Mouse (Mus musculus) intestine, embryonic 14.5 days (tissue): ENCODE data around the gene Rufy2. TPM values are rescaled to one million over a fixed set of nuclear protein-coding genes. Genes with fewer than 3 reads are reported as not detected.

Source experiments
- ATAC-seq: fragments of 200-750 bp; cut with Nextera tagmentation; replicated peaks from 2 replicates; pipeline ENCODE4 v1.8.0; 2017; ENCODE audit warnings: low read depth, moderate number of reproducible peaks, moderate TSS enrichment, moderate library complexity; ENCODE audit not compliant: low FRiP score, low TSS enrichment
- DNase-seq: peaks from one replicate; pipeline ENCODE4 v3.0.0-alpha.2; 2018; ENCODE audit warnings: low spot score
- H3K27ac ChIP-seq: fragments of 300-500 bp; sonication (generic); 2 replicates; pipeline ENCODE4 v1.5.1; 2014; ENCODE audit warnings: low read depth, mild to moderate bottlenecking, control low read depth
- H3K27me3 ChIP-seq: fragments of 300-500 bp; sonication (generic); replicated peaks from 2 replicates; pipeline ENCODE4 v1.6.1; 2014; ENCODE audit warnings: low read length, control low read depth; ENCODE audit not compliant: control insufficient read depth, insufficient read depth
- H3K36me3 ChIP-seq: fragments of 300-500 bp; sonication (generic); 2 replicates; pipeline ENCODE4 v1.6.1; 2014; ENCODE audit warnings: low read length, control low read depth; ENCODE audit not compliant: control insufficient read depth, insufficient read depth
- H3K4me1 ChIP-seq: fragments of 300-500 bp; sonication (generic); replicated peaks from 2 replicates; pipeline ENCODE4 v1.6.1; 2014; ENCODE audit warnings: low read length, control low read depth, mixed read lengths; ENCODE audit not compliant: control insufficient read depth, insufficient read depth
- H3K4me2 ChIP-seq: fragments of 300-500 bp; sonication (generic); 2 replicates; pipeline ENCODE4 v1.6.1; 2014; ENCODE audit warnings: low read length
- H3K4me3 ChIP-seq: fragments of 300-500 bp; sonication (generic); 2 replicates; pipeline ENCODE4 v1.5.1; 2014; ENCODE audit warnings: low read depth, low read length, control low read depth, mixed read lengths
- H3K9ac ChIP-seq: fragments of 300-500 bp; sonication (generic); 2 replicates; pipeline ENCODE4 v1.6.1; 2014; ENCODE audit warnings: mild to moderate bottlenecking, low read length
- H3K9me3 ChIP-seq: fragments of 300-500 bp; sonication (generic); 2 replicates; pipeline ENCODE4 v1.6.1; 2016; ENCODE audit warnings: low read length, control low read depth; ENCODE audit not compliant: control insufficient read depth
- WGBS: fragments of 180-500 bp; shearing (Covaris S2); extraction: QIAGEN DNeasy Blood & Tissue Kit; methylation state at CpG from one replicate; pipeline ENCODE4 v1.1.7; 2014; 5-methylcytosine and 5-hydroxymethylcytosine counted together
- polyA plus RNA-seq: library from polyadenylated mRNA; unstranded; fragments of >200 nt; fragmentation: Nextera tagmentation; extraction: Ambion mirVana; gene quantifications from 2 replicates; pipeline ENCODE4 v1.2.1, GENCODE M21; 2014

Gene Rufy2
- polyA plus RNA-seq, 1 experiment from 2014 or later = 20.0 TPM

DNA sequence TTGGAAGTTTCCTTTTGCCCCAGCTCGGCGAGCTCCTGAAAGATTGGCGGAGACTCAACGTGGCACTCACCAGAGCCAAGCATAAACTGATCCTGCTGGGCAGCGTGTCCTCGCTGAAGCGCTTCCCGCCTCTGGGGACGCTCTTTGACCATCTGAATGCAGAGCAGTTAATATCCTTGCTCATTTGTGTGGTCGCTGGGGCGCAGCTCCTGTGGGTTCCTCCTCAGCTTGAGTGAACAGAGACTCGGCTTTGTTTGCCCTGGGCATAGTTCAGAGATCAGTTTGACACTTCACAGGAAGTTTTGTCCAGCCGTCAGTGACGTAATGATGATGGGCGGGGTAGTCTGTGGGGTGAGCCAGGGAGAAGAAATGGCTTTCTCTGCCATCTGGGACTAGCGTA is 8.2 kb upstream of the Rufy2 start:
- 75% methylated on average over 16 of the region's 16 CpGs for WGBS
- peaks cover 22% of the 10 kb centered on the region for H3K36me3 ChIP-seq
- no peaks in the 10 kb centered on the region for H3K4me1 ChIP-seq
- H3K27me3 ChIP-seq = no peaks in the 10 kb centered on the region
- H3K9ac ChIP-seq = no peak overlapping the region
- no peak overlapping the region for H3K4me2 ChIP-seq
- DNase-seq = no peak
- 0 out of 2 replicates have a peak, but pooled peaks have one; percentile 19 for ATAC-seq
- H3K9me3 ChIP-seq = no peaks in the 10 kb centered on the region
- no peak overlapping the region for H3K4me3 ChIP-seq
- H3K27ac ChIP-seq = no peak overlapping the region

DNA sequence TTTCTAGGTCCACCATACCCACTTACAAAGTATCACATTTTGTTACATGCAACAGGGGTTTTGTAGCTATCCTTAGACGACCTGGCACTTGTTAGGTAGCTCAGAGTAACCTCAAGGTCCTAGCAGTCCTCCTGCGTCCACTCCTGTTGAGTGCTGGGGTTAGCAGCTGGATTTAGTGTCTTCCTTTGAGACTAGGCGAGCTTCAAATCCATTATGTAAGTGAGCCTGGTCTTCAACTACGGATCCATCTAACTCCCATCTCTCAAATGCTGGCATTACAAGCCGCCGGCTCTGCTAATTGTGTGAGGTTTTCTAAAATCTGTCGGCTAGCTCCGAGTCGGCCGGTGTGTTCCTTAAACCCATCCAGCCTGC is 370 bp upstream of the Rufy2 start:
- Histone ChIP-seq H3K4me3 (peak overlapping the region; percentile 66), H3K4me2 (peak overlapping the region; percentile 61), H3K4me1 (0 out of 2 replicates have a peak, but pooled peaks cover 5% of the 10 kb centered on the region), H3K9me3 (no peaks in the 10 kb centered on the region), H3K27me3 (no peaks in the 10 kb centered on the region), H3K9ac (peak overlapping the region; percentile 82), H3K36me3 (peaks cover 10% of the 10 kb centered on the region; the same call in 1 of the 2 replicates), H3K27ac (no peak overlapping the region)
- no peak for DNase-seq
- 10% methylated on average over 10 of the region's 10 CpGs for WGBS
- ATAC-seq = 0 out of 2 replicates have a peak, but pooled peaks have one; percentile 1

DNA sequence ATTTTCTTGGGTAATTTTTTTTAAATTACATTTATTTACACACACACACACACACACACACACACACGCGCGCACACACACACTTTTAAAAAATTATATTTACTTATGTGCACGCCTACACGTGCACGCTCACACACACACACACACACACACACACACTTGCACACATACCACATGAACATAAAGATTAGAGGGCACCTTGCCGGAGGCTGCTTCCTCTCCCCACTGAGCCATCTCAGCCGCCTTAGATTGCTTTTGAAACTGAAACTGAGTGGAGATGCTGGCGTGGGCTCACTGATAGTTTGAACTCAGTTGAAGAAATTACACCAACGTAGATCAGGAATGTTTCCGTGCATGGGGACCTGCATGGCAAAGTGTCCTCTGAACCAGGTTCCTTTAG is 4.0 kb downstream of the Rufy2 start:
- DNase-seq = no peak
- Histone ChIP-seq H3K27ac (no peak overlapping the region), H3K4me2 (no peak overlapping the region), H3K4me1 (0 out of 2 replicates have a peak, but pooled peaks cover 5% of the 10 kb centered on the region), H3K9ac (no peak overlapping the region), H3K9me3 (no peaks in the 10 kb centered on the region), H3K36me3 (peaks cover 26% of the 10 kb centered on the region; the same call in 1 of the 2 replicates), H3K27me3 (no peaks in the 10 kb centered on the region), H3K4me3 (no peak overlapping the region)
- WGBS = 93% methylated on average over 11 of the region's 11 CpGs
- ATAC-seq = no peak

DNA sequence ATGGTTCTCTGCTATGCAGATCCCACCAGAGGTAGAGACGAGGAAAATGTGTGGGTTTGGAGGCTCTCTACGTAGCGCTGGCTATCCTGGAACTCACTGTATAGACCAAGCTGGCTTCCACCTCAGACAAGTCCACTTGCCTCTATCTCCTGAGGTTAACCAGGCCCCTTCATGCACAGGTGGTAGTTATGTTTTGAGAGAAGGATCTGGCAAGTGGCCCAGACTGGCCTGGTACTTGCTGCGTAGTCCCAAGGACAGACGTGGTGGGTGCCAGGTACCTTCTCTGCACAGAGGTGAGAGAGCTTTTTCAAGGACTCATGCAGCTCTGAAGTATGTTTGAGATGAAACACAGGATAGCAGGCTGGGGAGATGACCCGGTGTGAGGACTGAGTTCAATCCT is 4.5 kb downstream of the Rufy2 start:
- no peak overlapping the region for H3K9ac ChIP-seq
- H3K4me2 ChIP-seq = no peak overlapping the region
- WGBS = 86% methylated on average over 6 of the region's 6 CpGs
- no peak overlapping the region for H3K27ac ChIP-seq
- DNase-seq = no peak
- H3K9me3 ChIP-seq = no peaks in the 10 kb centered on the region
- peaks cover 31% of the 10 kb centered on the region; the same call in 1 of the 2 replicates for H3K36me3 ChIP-seq
- H3K4me1 ChIP-seq = 0 out of 2 replicates have a peak, but pooled peaks cover 5% of the 10 kb centered on the region
- no peaks in the 10 kb centered on the region for H3K27me3 ChIP-seq
- no peak for ATAC-seq
- no peak overlapping the region for H3K4me3 ChIP-seq

DNA sequence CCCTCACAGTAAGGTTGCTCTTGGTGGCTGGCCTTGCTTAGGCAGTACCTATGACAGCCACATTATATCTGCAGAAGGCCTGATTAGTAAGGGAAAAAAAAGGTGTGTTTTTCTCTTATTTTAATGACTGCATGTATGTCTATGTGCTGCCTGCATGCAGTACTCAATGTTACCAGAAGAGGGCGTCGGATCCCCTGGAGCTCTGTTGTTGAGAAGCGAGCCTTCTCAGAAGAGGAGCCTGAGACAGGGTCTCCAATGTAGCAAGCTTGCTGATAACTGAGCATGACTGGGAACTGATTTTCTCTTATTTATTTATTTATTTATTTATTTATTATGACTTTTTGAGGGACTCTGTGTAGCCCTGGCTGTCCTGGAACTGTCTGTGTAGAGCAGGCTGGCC is 7.3 kb downstream of the Rufy2 start:
- H3K27ac ChIP-seq = no peak overlapping the region
- DNase-seq (peak; percentile 70), ATAC-seq (no peak)
- H3K4me1 ChIP-seq = no peaks in the 10 kb centered on the region
- H3K4me3 ChIP-seq = no peak overlapping the region
- H3K36me3 ChIP-seq = peaks cover 49% of the 10 kb centered on the region
- H3K4me2 ChIP-seq = no peak overlapping the region
- H3K9ac ChIP-seq = no peak overlapping the region
- WGBS = 31% methylated on average over 3 of the region's 3 CpGs
- no peaks in the 10 kb centered on the region for H3K9me3 ChIP-seq
- H3K27me3 ChIP-seq = no peaks in the 10 kb centered on the region

DNA sequence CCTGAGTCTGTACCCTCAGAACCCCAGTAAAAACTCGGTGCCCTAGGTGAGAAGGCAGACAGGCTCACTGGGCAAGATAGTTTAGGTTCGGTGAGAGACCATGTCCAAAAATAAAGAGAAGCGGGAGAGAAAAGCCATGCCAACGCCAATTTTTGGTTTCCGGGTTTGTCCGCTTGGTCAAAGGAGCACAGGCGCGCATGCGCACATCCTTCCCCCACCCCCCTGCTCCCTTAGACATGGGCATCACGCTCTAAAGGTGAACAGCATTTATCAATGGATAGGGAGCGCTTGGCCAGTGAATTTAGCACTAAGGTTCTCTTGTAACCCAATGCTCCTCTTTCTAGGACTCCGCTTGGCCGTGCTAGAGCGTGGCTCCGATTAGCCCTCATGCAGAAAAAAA is 10.6 kb downstream of the Rufy2 start:
- Histone ChIP-seq H3K27me3 (no peaks in the 10 kb centered on the region), H3K36me3 (peaks cover 56% of the 10 kb centered on the region), H3K27ac (no peak overlapping the region), H3K4me3 (no peak overlapping the region), H3K4me1 (no peaks in the 10 kb centered on the region), H3K9ac (no peak overlapping the region), H3K4me2 (no peak overlapping the region), H3K9me3 (no peaks in the 10 kb centered on the region)
- no peak for ATAC-seq
- 93% methylated on average over 15 of the region's 15 CpGs for WGBS
- no peak for DNase-seq

DNA sequence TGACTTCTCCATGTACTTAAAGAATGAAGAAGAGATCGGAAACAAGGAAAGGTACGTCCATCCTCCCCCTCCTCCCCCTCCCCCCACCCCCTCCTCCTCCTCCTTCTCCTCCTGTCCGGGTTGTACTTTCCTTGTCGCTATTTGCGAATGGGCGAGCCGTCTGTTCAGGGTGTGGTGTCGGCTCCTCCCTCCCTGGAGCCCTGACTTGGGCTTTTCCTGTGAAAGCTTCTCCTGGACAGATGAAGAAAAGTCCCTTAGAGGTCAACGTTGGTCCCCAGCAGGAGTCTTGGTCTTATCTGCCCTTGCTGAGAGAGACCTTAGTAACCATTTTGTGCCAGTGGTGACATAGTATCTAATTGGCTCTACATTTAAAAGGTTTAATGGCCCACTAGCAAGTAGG is 14.0 kb downstream of the Rufy2 start:
- DNase-seq (no peak), ATAC-seq (no peak)
- H3K4me1 ChIP-seq = no peaks in the 10 kb centered on the region
- no peaks in the 10 kb centered on the region for H3K9me3 ChIP-seq
- H3K4me2 ChIP-seq = no peak overlapping the region
- 80% methylated on average over 6 of the region's 9 CpGs for WGBS
- H3K27me3 ChIP-seq = no peaks in the 10 kb centered on the region
- peaks cover 78% of the 10 kb centered on the region for H3K36me3 ChIP-seq
- no peak overlapping the region for H3K9ac ChIP-seq
- no peak overlapping the region for H3K4me3 ChIP-seq
- H3K27ac ChIP-seq = no peak overlapping the region

DNA sequence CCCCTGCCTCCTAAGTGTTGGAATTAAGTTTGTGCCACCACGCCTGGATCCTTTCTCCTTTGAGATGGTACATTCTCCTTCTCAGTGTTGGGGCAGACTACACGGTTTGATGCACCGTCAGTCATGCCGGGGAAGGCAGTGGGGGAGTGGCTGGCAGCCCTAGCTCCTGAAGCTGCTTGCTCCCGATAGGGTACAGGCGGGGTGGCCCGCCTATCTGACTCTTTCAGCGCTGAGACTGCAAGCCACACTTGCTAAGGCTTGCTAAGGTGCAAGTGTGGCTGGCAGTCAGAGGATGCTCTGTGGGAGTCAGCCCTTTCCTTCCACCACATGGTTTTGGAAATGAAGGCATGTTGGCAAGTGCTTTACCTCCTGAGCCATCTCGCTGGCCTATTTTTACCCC is 20.6 kb downstream of the Rufy2 start:
- peaks cover 93% of the 10 kb centered on the region for H3K36me3 ChIP-seq
- no peak for ATAC-seq

DNA sequence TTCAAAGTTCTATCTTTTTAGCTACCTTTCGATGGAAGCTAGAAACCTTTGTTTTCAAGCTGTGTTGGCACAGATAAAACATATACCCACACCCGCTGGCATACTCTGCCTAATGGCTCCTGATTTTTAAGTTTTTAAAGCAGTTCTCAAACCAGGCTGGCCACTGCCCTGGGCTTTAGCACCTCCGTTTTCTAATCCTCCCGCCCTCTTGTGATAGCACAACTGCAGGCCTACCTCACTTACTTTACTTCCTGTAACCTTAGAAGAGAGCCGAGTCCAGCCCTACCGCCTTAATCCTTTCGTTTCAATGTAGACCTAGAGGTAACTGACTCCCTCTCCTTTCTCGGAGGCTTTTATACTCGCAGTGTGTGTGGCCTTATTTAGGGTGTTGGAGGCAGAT is 23.2 kb downstream of the Rufy2 start:
- Histone ChIP-seq H3K9me3 (no peaks in the 10 kb centered on the region), H3K27ac (no peak overlapping the region), H3K4me3 (no peak overlapping the region), H3K4me1 (no peaks in the 10 kb centered on the region), H3K27me3 (no peaks in the 10 kb centered on the region), H3K4me2 (no peak overlapping the region), H3K9ac (no peak overlapping the region), H3K36me3 (peaks cover 93% of the 10 kb centered on the region)
- DNase-seq = no peak
- no peak for ATAC-seq
- WGBS = 84% methylated on average over 9 of the region's 9 CpGs

More for the DNA sequence above, 20.6 kb downstream of the Rufy2 start:
- H3K9me3 ChIP-seq = no peaks in the 10 kb centered on the region
- H3K9ac ChIP-seq = no peak overlapping the region
- H3K27me3 ChIP-seq = no peaks in the 10 kb centered on the region
- no peak overlapping the region for H3K4me3 ChIP-seq
- WGBS = 77% methylated on average over 9 of the region's 9 CpGs
- no peaks in the 10 kb centered on the region for H3K4me1 ChIP-seq
- H3K27ac ChIP-seq = no peak overlapping the region
- DNase-seq = no peak
- no peak overlapping the region for H3K4me2 ChIP-seq
